Mouse (Mus musculus): ENCODE measurements around the gene Serinc5. TPM values are rescaled to one million over a fixed set of nuclear protein-coding genes. Genes with fewer than 3 reads are reported as not detected.

Serinc5 gene
- polyA plus RNA-seq, 1 experiment = 19.7 TPM

DNA sequence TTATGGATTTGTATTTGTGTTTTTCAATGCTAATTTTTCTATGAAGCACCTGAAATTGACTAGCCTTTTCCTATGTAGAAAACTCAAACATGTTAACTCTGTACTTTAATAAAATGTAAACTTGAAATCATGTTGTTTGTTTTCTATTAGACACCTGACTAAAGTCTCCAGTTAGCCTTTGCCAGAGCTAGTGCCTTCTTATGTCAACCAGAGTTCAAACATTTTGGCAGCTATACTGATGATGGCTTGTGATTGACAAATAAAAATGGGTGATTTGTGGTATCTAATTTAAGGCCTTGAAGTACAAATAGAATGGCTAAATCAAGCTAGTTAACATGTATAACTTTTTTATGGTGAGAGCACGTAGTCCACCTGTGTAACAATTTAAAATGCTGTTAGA lies 100.9 kb downstream of the Serinc5 start:
- no peak overlapping the region for H3K4me3 ChIP-seq (ENCODE audit: low read depth, low read length)
- H3K9ac ChIP-seq (ENCODE audit: low read depth, poor library complexity, severe bottlenecking) = no peak overlapping the region
- H3K27me3 ChIP-seq (ENCODE audit: control insufficient read depth, insufficient read depth, low read length, poor library complexity, severe bottlenecking) = no peaks in the 10 kb centered on the region
- no peak overlapping the region for H3K27ac ChIP-seq (ENCODE audit: insufficient read depth, low read length)
- no peaks in the 10 kb centered on the region for H3K4me1 ChIP-seq (ENCODE audit: control insufficient read depth, insufficient read depth, low read length)
- no peaks in the 10 kb centered on the region for H3K9me3 ChIP-seq (replicated peaks; ENCODE audit: control insufficient read depth, insufficient read depth, low read length, poor library complexity, severe bottlenecking)
- H3K36me3 ChIP-seq (ENCODE audit: control insufficient read depth, insufficient read depth, low read length, poor library complexity, severe bottlenecking) = no peaks in the 10 kb centered on the region
- TF ChIP-seq POLR2A (IDR thresholded peaks at IDR 0.05; ENCODE audit: insufficient read depth, low read length) (no peak), EP300 (IDR thresholded peaks at IDR 0.05; ENCODE audit: insufficient read depth, low read depth, low read length) (no peak), CTCF (IDR thresholded peaks at IDR 0.05; ENCODE audit: low read depth, low read length) (no peak)

DNA sequence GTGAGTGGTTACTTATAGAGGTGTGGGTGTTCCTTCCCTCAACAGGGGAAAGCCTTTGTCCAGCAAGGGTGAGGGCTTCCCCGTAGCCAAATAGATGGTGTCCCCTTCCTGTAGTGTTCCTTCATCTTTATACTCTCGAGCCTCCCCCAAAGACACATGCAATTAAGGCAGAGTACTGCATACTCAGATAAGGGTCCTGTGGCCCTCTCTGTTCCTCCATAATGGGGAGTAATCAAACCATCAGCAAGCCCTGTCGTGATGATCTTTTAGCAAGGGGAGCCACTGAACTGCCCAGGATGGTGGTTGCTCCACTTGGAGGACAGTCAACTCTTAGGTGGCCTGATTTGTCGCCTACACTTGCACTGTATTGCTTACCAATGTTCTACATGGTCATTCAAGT lies 101.7 kb downstream of the Serinc5 start:
- no peak overlapping the region for H3K27ac ChIP-seq (ENCODE audit: insufficient read depth, low read length)
- no peaks in the 10 kb centered on the region for H3K36me3 ChIP-seq (ENCODE audit: control insufficient read depth, insufficient read depth, low read length, poor library complexity, severe bottlenecking)
- no peak for TF ChIP-seq EP300 (IDR thresholded peaks at IDR 0.05; ENCODE audit: insufficient read depth, low read depth, low read length)
- no peak for TF ChIP-seq CTCF (IDR thresholded peaks at IDR 0.05; ENCODE audit: low read depth, low read length)
- TF ChIP-seq POLR2A (IDR thresholded peaks at IDR 0.05; ENCODE audit: insufficient read depth, low read length) = no peak
- H3K9ac ChIP-seq (ENCODE audit: low read depth, poor library complexity, severe bottlenecking) = no peak overlapping the region
- H3K27me3 ChIP-seq (ENCODE audit: control insufficient read depth, insufficient read depth, low read length, poor library complexity, severe bottlenecking) = no peaks in the 10 kb centered on the region
- H3K9me3 ChIP-seq (replicated peaks; ENCODE audit: control insufficient read depth, insufficient read depth, low read length, poor library complexity, severe bottlenecking) = no peaks in the 10 kb centered on the region
- H3K4me3 ChIP-seq (ENCODE audit: low read depth, low read length) = no peak overlapping the region
- H3K4me1 ChIP-seq (ENCODE audit: control insufficient read depth, insufficient read depth, low read length) = no peaks in the 10 kb centered on the region

DNA sequence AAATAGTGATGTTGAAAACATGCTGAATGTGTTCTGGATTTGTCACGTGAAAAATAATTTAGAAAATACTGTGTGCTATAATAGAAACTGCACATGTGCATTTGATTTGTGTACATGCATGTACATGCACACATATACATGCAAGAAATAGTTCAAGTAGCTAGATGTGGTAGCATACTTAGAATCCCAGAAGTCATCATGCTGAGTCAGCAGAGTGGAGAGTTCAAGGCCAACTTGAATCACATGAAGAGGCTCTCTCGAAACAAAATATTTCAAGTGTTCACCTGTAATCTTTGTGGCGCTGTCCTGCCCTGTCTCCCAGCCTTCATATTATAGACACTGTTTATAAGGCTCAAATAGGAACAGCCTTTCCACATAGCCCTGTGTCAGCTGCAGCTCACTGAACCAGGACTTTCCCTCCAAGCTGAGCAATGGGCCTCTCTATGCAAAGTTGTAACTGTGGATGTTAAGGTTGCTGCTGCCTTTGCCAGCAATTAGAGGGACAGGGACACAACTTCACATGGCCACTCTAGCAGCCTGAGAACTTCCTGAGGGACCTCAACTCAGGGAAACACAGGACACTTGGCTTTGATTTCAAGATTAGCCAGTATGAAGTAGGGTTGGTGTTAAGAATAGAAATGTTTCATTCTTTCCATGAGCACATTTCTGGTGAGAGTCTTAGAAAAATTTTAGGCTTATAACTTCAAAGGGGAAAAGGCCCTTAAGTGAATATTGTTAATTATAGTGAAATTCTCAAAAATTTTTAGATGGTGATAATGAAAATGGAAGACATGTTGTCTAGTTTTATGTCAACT lies 107.2 kb downstream of the Serinc5 start:
- Histone ChIP-seq H3K27ac (ENCODE audit: insufficient read depth, low read length) (no peak overlapping the region), H3K27me3 (ENCODE audit: control insufficient read depth, insufficient read depth, low read length, poor library complexity, severe bottlenecking) (no peaks in the 10 kb centered on the region), H3K36me3 (ENCODE audit: control insufficient read depth, insufficient read depth, low read length, poor library complexity, severe bottlenecking) (no peaks in the 10 kb centered on the region), H3K9me3 (replicated peaks; ENCODE audit: control insufficient read depth, insufficient read depth, low read length, poor library complexity, severe bottlenecking) (no peaks in the 10 kb centered on the region), H3K9ac (ENCODE audit: low read depth, poor library complexity, severe bottlenecking) (no peak overlapping the region), H3K4me1 (ENCODE audit: control insufficient read depth, insufficient read depth, low read length) (no peaks in the 10 kb centered on the region), H3K4me3 (ENCODE audit: low read depth, low read length) (no peak overlapping the region)
- TF ChIP-seq POLR2A (IDR thresholded peaks at IDR 0.05; ENCODE audit: insufficient read depth, low read length) = no peak

DNA sequence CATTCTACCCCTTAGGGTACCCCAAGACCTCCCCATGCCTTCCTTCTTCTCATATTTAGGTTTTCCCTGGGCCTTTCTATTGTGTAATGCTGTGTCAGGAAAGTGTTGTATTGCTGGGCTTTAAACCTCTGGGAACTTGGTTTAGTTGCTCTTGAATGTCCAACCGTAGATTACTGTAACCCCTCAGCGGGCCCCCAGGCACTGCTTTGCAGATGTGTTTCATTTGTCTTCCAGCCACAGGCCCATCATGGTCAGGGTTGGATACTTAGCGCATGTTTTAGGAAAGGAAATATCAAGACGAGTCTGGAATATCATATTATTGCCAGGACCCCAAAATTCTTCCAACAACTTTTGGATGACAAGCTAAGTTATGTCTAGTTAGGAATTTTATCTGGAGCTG lies 110.1 kb downstream of the Serinc5 start:
- H3K4me3 ChIP-seq (ENCODE audit: low read depth, low read length) = no peak overlapping the region
- TF ChIP-seq POLR2A (IDR thresholded peaks at IDR 0.05; ENCODE audit: insufficient read depth, low read length) (no peak), EP300 (IDR thresholded peaks at IDR 0.05; ENCODE audit: insufficient read depth, low read depth, low read length) (no peak), CTCF (IDR thresholded peaks at IDR 0.05; ENCODE audit: low read depth, low read length) (no peak)
- no peaks in the 10 kb centered on the region for H3K27me3 ChIP-seq (ENCODE audit: control insufficient read depth, insufficient read depth, low read length, poor library complexity, severe bottlenecking)
- H3K36me3 ChIP-seq (ENCODE audit: control insufficient read depth, insufficient read depth, low read length, poor library complexity, severe bottlenecking) = no peaks in the 10 kb centered on the region
- no peak overlapping the region for H3K9ac ChIP-seq (ENCODE audit: low read depth, poor library complexity, severe bottlenecking)
- H3K27ac ChIP-seq (ENCODE audit: insufficient read depth, low read length) = no peak overlapping the region
- H3K9me3 ChIP-seq (replicated peaks; ENCODE audit: control insufficient read depth, insufficient read depth, low read length, poor library complexity, severe bottlenecking) = no peaks in the 10 kb centered on the region
- H3K4me1 ChIP-seq (ENCODE audit: control insufficient read depth, insufficient read depth, low read length) = no peaks in the 10 kb centered on the region

DNA sequence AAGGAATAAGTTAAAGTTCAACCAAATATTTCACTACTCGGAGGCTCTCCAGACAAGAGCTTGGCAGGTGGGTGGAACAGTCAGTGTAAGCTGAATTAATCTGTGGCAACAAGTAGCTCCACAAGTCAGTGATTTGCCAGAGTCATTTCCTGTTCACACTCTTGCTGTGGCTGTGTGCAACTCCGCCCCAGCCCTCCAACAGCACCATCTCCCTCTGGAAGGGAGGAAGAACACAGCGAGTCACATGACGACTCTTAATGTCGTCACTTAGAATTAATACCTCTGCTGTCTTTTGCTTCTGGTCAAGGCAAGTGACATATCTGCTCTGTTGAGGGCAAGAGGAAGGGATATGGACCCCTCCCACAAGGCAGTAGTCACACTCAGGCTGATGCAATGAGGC lies 111.5 kb downstream of the Serinc5 start:
- Histone ChIP-seq H3K36me3 (ENCODE audit: control insufficient read depth, insufficient read depth, low read length, poor library complexity, severe bottlenecking) (no peaks in the 10 kb centered on the region), H3K27me3 (ENCODE audit: control insufficient read depth, insufficient read depth, low read length, poor library complexity, severe bottlenecking) (no peaks in the 10 kb centered on the region), H3K9me3 (replicated peaks; ENCODE audit: control insufficient read depth, insufficient read depth, low read length, poor library complexity, severe bottlenecking) (no peaks in the 10 kb centered on the region), H3K4me3 (ENCODE audit: low read depth, low read length) (no peak overlapping the region), H3K9ac (ENCODE audit: low read depth, poor library complexity, severe bottlenecking) (no peak overlapping the region), H3K27ac (ENCODE audit: insufficient read depth, low read length) (no peak overlapping the region), H3K4me1 (ENCODE audit: control insufficient read depth, insufficient read depth, low read length) (no peaks in the 10 kb centered on the region)
- TF ChIP-seq EP300 (IDR thresholded peaks at IDR 0.05; ENCODE audit: insufficient read depth, low read depth, low read length) (no peak), POLR2A (IDR thresholded peaks at IDR 0.05; ENCODE audit: insufficient read depth, low read length) (no peak), CTCF (IDR thresholded peaks at IDR 0.05; ENCODE audit: low read depth, low read length) (no peak)

DNA sequence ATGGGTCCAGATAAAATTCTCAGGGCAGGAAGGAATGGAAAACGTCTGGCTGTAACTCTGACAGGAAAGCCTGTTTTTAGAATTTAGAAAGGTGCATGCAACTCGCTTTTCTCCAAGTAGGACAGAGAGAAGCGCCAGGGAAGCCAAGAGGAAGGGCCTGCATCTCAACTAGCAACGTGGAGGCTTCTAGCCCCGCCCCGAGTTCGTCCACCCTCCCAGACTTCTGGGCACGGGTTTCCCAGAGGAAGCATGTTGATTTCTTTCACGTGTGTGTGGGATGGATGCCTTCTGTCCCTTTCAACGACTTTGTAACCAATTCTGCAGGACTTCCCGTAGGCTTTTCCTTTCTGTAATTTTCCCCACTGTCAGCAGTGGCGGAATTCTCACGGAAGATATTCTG lies 118.9 kb downstream of the Serinc5 start:
- H3K9me3 ChIP-seq (replicated peaks; ENCODE audit: control insufficient read depth, insufficient read depth, low read length, poor library complexity, severe bottlenecking) = no peaks in the 10 kb centered on the region
- H3K36me3 ChIP-seq (ENCODE audit: control insufficient read depth, insufficient read depth, low read length, poor library complexity, severe bottlenecking) = no peaks in the 10 kb centered on the region
- no peak overlapping the region for H3K4me3 ChIP-seq (ENCODE audit: low read depth, low read length)
- H3K27ac ChIP-seq (ENCODE audit: insufficient read depth, low read length) = no peak overlapping the region
- no peak overlapping the region for H3K9ac ChIP-seq (ENCODE audit: low read depth, poor library complexity, severe bottlenecking)
- H3K27me3 ChIP-seq (ENCODE audit: control insufficient read depth, insufficient read depth, low read length, poor library complexity, severe bottlenecking) = no peaks in the 10 kb centered on the region
- H3K4me1 ChIP-seq (ENCODE audit: control insufficient read depth, insufficient read depth, low read length) = no peaks in the 10 kb centered on the region
- TF ChIP-seq CTCF (IDR thresholded peaks at IDR 0.05; ENCODE audit: low read depth, low read length) (no peak), POLR2A (IDR thresholded peaks at IDR 0.05; ENCODE audit: insufficient read depth, low read length) (no peak)
